Mouse (Mus musculus): ENCODE data around the gene Fam107b.
"Not testable (repeated sequence)": the region's sequence is repeated elsewhere in the genome, so short reads cannot be mapped to it uniquely, and the experiment has no call there.

The Fam107b gene

GRCm38 (mm10) chr2:3712369-3713042 lies 142.2 kb downstream of the Fam107b start:
- DNase-seq (ENCODE audit: low read depth, low spot score) = no peak

- peak; percentile 77 for DNase-seq (ENCODE audit: low read depth, low spot score)
Observed at GRCm38 (mm10) chr2:3713212-3713681, 143.0 kb downstream of the Fam107b start.

- no peak for DNase-seq (ENCODE audit: low read depth, low spot score)
Observed at GRCm38 (mm10) chr2:3713682-3714361, 143.5 kb downstream of the Fam107b start.

- no peak for DNase-seq (ENCODE audit: low read depth, low spot score)
Observed at GRCm38 (mm10) chr2:3714511-3714910, 144.2 kb downstream of the Fam107b start.

GRCm38 (mm10) chr2:3715424-3715823 lies 145.1 kb downstream of the Fam107b start:
- DNase-seq (ENCODE audit: low read depth, low spot score) = no peak

- DNase-seq (ENCODE audit: low read depth, low spot score) = no peak
Observed at GRCm38 (mm10) chr2:3717268-3717667, 147.0 kb downstream of the Fam107b start.

- DNase-seq (ENCODE audit: low read depth, low spot score) = no peak
Observed at GRCm38 (mm10) chr2:3717847-3718246, 147.6 kb downstream of the Fam107b start.

- not testable (repeated sequence) for DNase-seq (ENCODE audit: low read depth, low spot score)
Observed at GRCm38 (mm10) chr2:3719436-3720121, 149.3 kb downstream of the Fam107b start.

- no peak for DNase-seq (ENCODE audit: low read depth, low spot score)
Observed at GRCm38 (mm10) chr2:3721107-3721506, 150.8 kb downstream of the Fam107b start.

- DNase-seq (ENCODE audit: low read depth, low spot score) = no peak
Observed at GRCm38 (mm10) chr2:3721974-3722373, 151.7 kb downstream of the Fam107b start.

- no peak for DNase-seq (ENCODE audit: low read depth, low spot score)
Observed at GRCm38 (mm10) chr2:3723391-3724106, 153.3 kb downstream of the Fam107b start.

- DNase-seq (ENCODE audit: low read depth, low spot score) = no peak
Observed at GRCm38 (mm10) chr2:3726501-3727078, 156.3 kb downstream of the Fam107b start.

GRCm38 (mm10) chr2:3727225-3727930 lies 157.1 kb downstream of the Fam107b start:
- no peak for DNase-seq (ENCODE audit: low read depth, low spot score)

GRCm38 (mm10) chr2:3728090-3728489 lies 157.8 kb downstream of the Fam107b start:
- no peak for DNase-seq (ENCODE audit: low read depth, low spot score)

GRCm38 (mm10) chr2:3729586-3729985 lies 159.3 kb downstream of the Fam107b start:
- no peak for DNase-seq (ENCODE audit: low read depth, low spot score)

- DNase-seq (ENCODE audit: low read depth, low spot score) = no peak
Observed at GRCm38 (mm10) chr2:3730744-3731143, 160.5 kb downstream of the Fam107b start.

- no peak for DNase-seq (ENCODE audit: low read depth, low spot score)
Observed at GRCm38 (mm10) chr2:3731316-3732015, 161.2 kb downstream of the Fam107b start.

- no peak for DNase-seq (ENCODE audit: low read depth, low spot score)
Observed at GRCm38 (mm10) chr2:3737917-3738694, 167.8 kb downstream of the Fam107b start.

- DNase-seq (ENCODE audit: low read depth, low spot score) = no peak
Observed at GRCm38 (mm10) chr2:3738734-3739133, 168.4 kb downstream of the Fam107b start.

Data from c-Kit-negative CD71-positive TER-119-positive erythroid progenitor cells, embryonic 14.5 days (primary cell).